Mouse (Mus musculus): ENCODE data around the gene Aifm1. TPM values are rescaled to one million over a fixed set of nuclear protein-coding genes. Genes with fewer than 3 reads are reported as not detected.
A peak's percentile ranks its signal among the peaks of the same experiment; 100 is the strongest.

Aifm1 gene
- polyA plus RNA-seq, 1 experiment from 2014 or later, result 45.9 TPM

- Histone ChIP-seq H3K27me3 (ENCODE audit: control insufficient read depth, insufficient read depth, low read length) (no peaks in the 10 kb centered on the region), H3K4me3 (ENCODE audit: low read depth, low read length) (no peak overlapping the region), H3K4me1 (replicated peaks; ENCODE audit: control insufficient read depth, insufficient read depth) (no peaks in the 10 kb centered on the region), H3K36me3 (ENCODE audit: control insufficient read depth, insufficient read depth, low read length) (no peaks in the 10 kb centered on the region), H3K9ac (ENCODE audit: low read length) (no peak overlapping the region), H3K9me3 (ENCODE audit: control insufficient read depth, low read length) (no peaks in the 10 kb centered on the region), H3K4me2 (replicated peaks; ENCODE audit: low read depth) (no peak overlapping the region), H3K27ac (replicated peaks) (no peak overlapping the region)
- TF ChIP-seq CTCF (IDR thresholded peaks at IDR 0.05; ENCODE audit: low read depth) (no peak), EP300 (optimal IDR thresholded peaks at IDR 0.05) (no peak)
- DNase-seq (ENCODE audit: low spot score), result no peak
- no peak for ATAC-seq (ENCODE audit: low FRiP score, low TSS enrichment)
- 86% methylated on average over 1 of the region's 1 CpGs for WGBS
Measured at GRCm38 (mm10) chrX:48434251-48434650, 79.1 kb downstream of the Aifm1 start.

- Histone ChIP-seq H3K36me3 (ENCODE audit: control insufficient read depth, insufficient read depth, low read length) (no peaks in the 10 kb centered on the region), H3K27ac (replicated peaks) (no peak overlapping the region), H3K9me3 (ENCODE audit: control insufficient read depth, low read length) (no peaks in the 10 kb centered on the region), H3K9ac (ENCODE audit: low read length) (no peak overlapping the region), H3K4me1 (replicated peaks; ENCODE audit: control insufficient read depth, insufficient read depth) (no peaks in the 10 kb centered on the region), H3K4me2 (replicated peaks; ENCODE audit: low read depth) (no peak overlapping the region), H3K4me3 (ENCODE audit: low read depth, low read length) (no peak overlapping the region), H3K27me3 (ENCODE audit: control insufficient read depth, insufficient read depth, low read length) (no peaks in the 10 kb centered on the region)
- no peak for DNase-seq (ENCODE audit: low spot score)
- no peak for ATAC-seq (ENCODE audit: low FRiP score, low TSS enrichment)
- 53% methylated on average over 6 of the region's 6 CpGs for WGBS
- TF ChIP-seq CTCF (IDR thresholded peaks at IDR 0.05; ENCODE audit: low read depth), result no peak
- TF ChIP-seq EP300 (optimal IDR thresholded peaks at IDR 0.05), result no peak
Measured at GRCm38 (mm10) chrX:48433527-48433899, 79.8 kb downstream of the Aifm1 start.

- Histone ChIP-seq H3K9ac (ENCODE audit: low read length) (no peak overlapping the region), H3K36me3 (ENCODE audit: control insufficient read depth, insufficient read depth, low read length) (no peaks in the 10 kb centered on the region), H3K4me3 (ENCODE audit: low read depth, low read length) (no peak overlapping the region), H3K27ac (replicated peaks) (no peak overlapping the region), H3K27me3 (ENCODE audit: control insufficient read depth, insufficient read depth, low read length) (no peaks in the 10 kb centered on the region), H3K4me2 (replicated peaks; ENCODE audit: low read depth) (no peak overlapping the region), H3K9me3 (ENCODE audit: control insufficient read depth, low read length) (no peaks in the 10 kb centered on the region), H3K4me1 (replicated peaks; ENCODE audit: control insufficient read depth, insufficient read depth) (no peaks in the 10 kb centered on the region)
- ATAC-seq (ENCODE audit: low FRiP score, low TSS enrichment) (no peak), DNase-seq (ENCODE audit: low spot score) (no peak)
- WGBS, result 61% methylated on average over 15 of the region's 15 CpGs
- no peak for TF ChIP-seq EP300 (optimal IDR thresholded peaks at IDR 0.05)
- TF ChIP-seq CTCF (IDR thresholded peaks at IDR 0.05; ENCODE audit: low read depth), result no peak
Measured at GRCm38 (mm10) chrX:48432599-48433526, 80.5 kb downstream of the Aifm1 start.

GRCm38 (mm10) chrX:48429538-48429937, 83.8 kb downstream of the Aifm1 start:
- WGBS, result 43% methylated on average over 6 of the region's 6 CpGs
- TF ChIP-seq EP300 (optimal IDR thresholded peaks at IDR 0.05) (no peak), CTCF (IDR thresholded peaks at IDR 0.05; ENCODE audit: low read depth) (peak; percentile 25)
- Histone ChIP-seq H3K9me3 (ENCODE audit: control insufficient read depth, low read length) (no peaks in the 10 kb centered on the region), H3K4me3 (ENCODE audit: low read depth, low read length) (no peak overlapping the region), H3K27me3 (ENCODE audit: control insufficient read depth, insufficient read depth, low read length) (no peaks in the 10 kb centered on the region), H3K36me3 (ENCODE audit: control insufficient read depth, insufficient read depth, low read length) (no peaks in the 10 kb centered on the region), H3K27ac (replicated peaks) (no peak overlapping the region), H3K9ac (ENCODE audit: low read length) (no peak overlapping the region), H3K4me2 (replicated peaks; ENCODE audit: low read depth) (no peak overlapping the region), H3K4me1 (replicated peaks; ENCODE audit: control insufficient read depth, insufficient read depth) (no peaks in the 10 kb centered on the region)
- DNase-seq (ENCODE audit: low spot score) (no peak), ATAC-seq (ENCODE audit: low FRiP score, low TSS enrichment) (no peak)

GRCm38 (mm10) chrX:48429100-48429499, 84.3 kb downstream of the Aifm1 start:
- Histone ChIP-seq H3K9me3 (ENCODE audit: control insufficient read depth, low read length) (no peaks in the 10 kb centered on the region), H3K36me3 (ENCODE audit: control insufficient read depth, insufficient read depth, low read length) (no peaks in the 10 kb centered on the region), H3K4me1 (replicated peaks; ENCODE audit: control insufficient read depth, insufficient read depth) (no peaks in the 10 kb centered on the region), H3K4me2 (replicated peaks; ENCODE audit: low read depth) (no peak overlapping the region), H3K27me3 (ENCODE audit: control insufficient read depth, insufficient read depth, low read length) (no peaks in the 10 kb centered on the region), H3K9ac (ENCODE audit: low read length) (no peak overlapping the region), H3K27ac (replicated peaks) (no peak overlapping the region), H3K4me3 (ENCODE audit: low read depth, low read length) (no peak overlapping the region)
- ATAC-seq (ENCODE audit: low FRiP score, low TSS enrichment) (no peak), DNase-seq (ENCODE audit: low spot score) (no peak)
- TF ChIP-seq CTCF (IDR thresholded peaks at IDR 0.05; ENCODE audit: low read depth) (no peak), EP300 (optimal IDR thresholded peaks at IDR 0.05) (no peak)

- 70% methylated on average over 8 of the region's 8 CpGs for WGBS
- Histone ChIP-seq H3K4me3 (ENCODE audit: low read depth, low read length) (no peak overlapping the region), H3K27ac (replicated peaks) (no peak overlapping the region; the same call in 1 of the 2 replicates), H3K9me3 (ENCODE audit: control insufficient read depth, low read length) (no peaks in the 10 kb centered on the region), H3K27me3 (ENCODE audit: control insufficient read depth, insufficient read depth, low read length) (no peaks in the 10 kb centered on the region), H3K4me1 (replicated peaks; ENCODE audit: control insufficient read depth, insufficient read depth) (no peaks in the 10 kb centered on the region), H3K36me3 (ENCODE audit: control insufficient read depth, insufficient read depth, low read length) (no peaks in the 10 kb centered on the region), H3K4me2 (replicated peaks; ENCODE audit: low read depth) (no peak overlapping the region), H3K9ac (ENCODE audit: low read length) (no peak overlapping the region)
- ATAC-seq (ENCODE audit: low FRiP score, low TSS enrichment), result no peak
- TF ChIP-seq EP300 (optimal IDR thresholded peaks at IDR 0.05) (no peak), CTCF (IDR thresholded peaks at IDR 0.05; ENCODE audit: low read depth) (no peak)
- DNase-seq (ENCODE audit: low spot score), result no peak
Measured at GRCm38 (mm10) chrX:48428642-48429041, 84.7 kb downstream of the Aifm1 start.
